Mouse (Mus musculus): ENCODE measurements around the gene Xpo4.

- TF ChIP-seq GATA1 (IDR thresholded peaks at IDR 0.05; ENCODE audit: low read length), result no peak
- no peak for TF ChIP-seq TAL1 (IDR thresholded peaks at IDR 0.05; ENCODE audit: low read length)
Observed at GRCm38 (mm10) chr14:57649501-57649900, 15.7 kb downstream of the Xpo4 start.

All from erythroblast, embryonic 14.5 days (primary cell).